Mouse (Mus musculus) limb, embryonic 15.5 days (tissue): ENCODE measurements around the gene Gm42372. TPM values are rescaled to one million over a fixed set of nuclear protein-coding genes. Genes with fewer than 3 reads are reported as not detected.
"Not testable (repeated sequence)": the region's sequence is repeated elsewhere in the genome, so short reads cannot be mapped to it uniquely, and the experiment has no call there.

ENCODE experiments used
- ATAC-seq: fragments of 200-750 bp; cut with Nextera tagmentation; 2 replicates; pipeline ENCODE4 v1.8.0; 2017; ENCODE audit warnings: low read depth, moderate TSS enrichment; ENCODE audit not compliant: insufficient number of reproducible peaks, low FRiP score, low TSS enrichment
- H3K27ac ChIP-seq: fragments of 300-500 bp; sonication (generic); 2 replicates; pipeline ENCODE4 v1.5.1; 2015; ENCODE audit warnings: moderate library complexity, mild to moderate bottlenecking, inconsistent platforms
- H3K27me3 ChIP-seq: fragments of 300-500 bp; sonication (generic); 2 replicates; pipeline ENCODE4 v1.6.1; 2015; ENCODE audit warnings: inconsistent platforms
- H3K36me3 ChIP-seq: fragments of 300-500 bp; sonication (generic); 2 replicates; pipeline ENCODE4 v1.6.1; 2015; ENCODE audit warnings: inconsistent platforms
- H3K4me1 ChIP-seq: fragments of 300-500 bp; sonication (generic); 2 replicates; pipeline ENCODE4 v1.6.1; 2015; ENCODE audit warnings: inconsistent platforms
- H3K4me2 ChIP-seq: fragments of 300-500 bp; sonication (generic); 2 replicates; pipeline ENCODE4 v1.6.1; 2015; ENCODE audit warnings: mild to moderate bottlenecking, inconsistent platforms
- H3K4me3 ChIP-seq: fragments of 300-500 bp; sonication (generic); 2 replicates; pipeline ENCODE4 v1.5.1; 2015; ENCODE audit warnings: mild to moderate bottlenecking, inconsistent platforms
- H3K9ac ChIP-seq: fragments of 300-500 bp; sonication (generic); 2 replicates; pipeline ENCODE4 v1.6.1; 2015; ENCODE audit warnings: inconsistent platforms
- H3K9me3 ChIP-seq: fragments of 300-500 bp; sonication (generic); 2 replicates; pipeline ENCODE4 v1.6.1; 2016; ENCODE audit warnings: inconsistent platforms
- WGBS: fragments of 180-500 bp; shearing (Covaris S2); methylation state at CpG from one replicate; pipeline ENCODE4 v1.1.7; 2015; 5-methylcytosine and 5-hydroxymethylcytosine counted together
- polyA plus RNA-seq: library from polyadenylated mRNA; unstranded; fragments of >200 nt; fragmentation: Nextera tagmentation; extraction: Ambion mirVana; gene quantifications from 2 replicates; pipeline ENCODE4 v1.2.1, GENCODE M21; 2015

Gene Gm42372
- polyA plus RNA-seq, 1 experiment from 2014 or later: 0.14 TPM

DNA sequence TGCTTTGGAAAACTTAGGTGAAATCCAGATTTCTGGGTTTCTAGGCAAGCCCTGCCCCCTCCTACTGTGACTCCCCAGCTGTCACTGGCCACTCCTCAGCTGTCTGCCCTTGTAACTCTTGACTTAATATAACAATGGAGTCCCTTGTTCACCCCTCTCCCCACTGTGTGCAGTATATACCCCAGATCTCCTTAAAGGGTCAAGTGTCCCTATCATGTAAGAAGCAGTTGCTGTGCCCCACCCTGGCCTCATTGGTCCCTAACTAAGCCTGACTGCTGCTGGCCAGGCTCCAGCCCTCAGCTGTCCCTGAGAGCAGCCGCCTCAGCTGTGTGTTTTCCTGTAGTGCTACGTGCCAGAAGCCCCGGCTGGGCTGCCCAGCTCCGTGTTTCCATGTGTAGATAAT, 34.9 kb upstream of the Gm42372 start:
- peak overlapping the region; percentile 64 for H3K4me3 ChIP-seq
- H3K27me3 ChIP-seq: peaks cover 48% of the 10 kb centered on the region
- peak overlapping the region; percentile 62 for H3K27ac ChIP-seq
- no peak overlapping the region for H3K9ac ChIP-seq
- ATAC-seq: peak; percentile 49
- no peaks in the 10 kb centered on the region for H3K9me3 ChIP-seq
- WGBS: 11% methylated on average over 4 of the region's 4 CpGs
- no peaks in the 10 kb centered on the region for H3K36me3 ChIP-seq
- peaks cover 64% of the 10 kb centered on the region for H3K4me1 ChIP-seq
- H3K4me2 ChIP-seq: peak overlapping the region; percentile 81

DNA sequence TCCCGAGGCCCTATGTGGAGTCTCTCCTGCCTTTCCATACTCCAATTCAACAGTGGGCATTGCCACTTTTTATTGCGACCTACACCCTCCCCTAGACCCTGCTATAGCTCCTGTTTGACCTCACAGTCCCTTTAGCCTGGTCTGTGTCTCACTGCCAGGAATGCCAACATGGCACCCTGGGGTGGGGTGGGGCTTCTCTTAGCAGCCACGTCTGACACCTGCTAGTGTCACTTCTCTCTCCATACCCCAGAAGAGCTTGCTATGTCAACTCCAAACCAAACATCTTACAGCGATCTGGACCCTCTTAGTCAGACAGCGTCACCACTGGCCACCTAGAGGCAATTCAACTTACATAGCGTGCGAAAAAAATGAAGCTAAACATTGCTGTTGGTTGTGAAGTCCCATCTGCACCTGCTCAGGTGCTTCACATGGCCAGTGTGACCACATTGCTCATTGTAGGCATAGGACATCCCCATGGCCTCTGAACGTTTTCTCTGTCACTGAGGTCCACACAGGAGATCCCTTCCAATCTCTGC, 33.9 kb upstream of the Gm42372 start:
- H3K4me2 ChIP-seq: no peak overlapping the region
- peak overlapping the region; percentile 62 for H3K27ac ChIP-seq
- no peaks in the 10 kb centered on the region for H3K9me3 ChIP-seq
- no peak for ATAC-seq
- H3K27me3 ChIP-seq: peaks cover 48% of the 10 kb centered on the region
- peaks cover 62% of the 10 kb centered on the region for H3K4me1 ChIP-seq
- H3K4me3 ChIP-seq: no peak overlapping the region
- H3K9ac ChIP-seq: no peak overlapping the region
- H3K36me3 ChIP-seq: no peaks in the 10 kb centered on the region
- WGBS: 61% methylated on average over 8 of the region's 8 CpGs

DNA sequence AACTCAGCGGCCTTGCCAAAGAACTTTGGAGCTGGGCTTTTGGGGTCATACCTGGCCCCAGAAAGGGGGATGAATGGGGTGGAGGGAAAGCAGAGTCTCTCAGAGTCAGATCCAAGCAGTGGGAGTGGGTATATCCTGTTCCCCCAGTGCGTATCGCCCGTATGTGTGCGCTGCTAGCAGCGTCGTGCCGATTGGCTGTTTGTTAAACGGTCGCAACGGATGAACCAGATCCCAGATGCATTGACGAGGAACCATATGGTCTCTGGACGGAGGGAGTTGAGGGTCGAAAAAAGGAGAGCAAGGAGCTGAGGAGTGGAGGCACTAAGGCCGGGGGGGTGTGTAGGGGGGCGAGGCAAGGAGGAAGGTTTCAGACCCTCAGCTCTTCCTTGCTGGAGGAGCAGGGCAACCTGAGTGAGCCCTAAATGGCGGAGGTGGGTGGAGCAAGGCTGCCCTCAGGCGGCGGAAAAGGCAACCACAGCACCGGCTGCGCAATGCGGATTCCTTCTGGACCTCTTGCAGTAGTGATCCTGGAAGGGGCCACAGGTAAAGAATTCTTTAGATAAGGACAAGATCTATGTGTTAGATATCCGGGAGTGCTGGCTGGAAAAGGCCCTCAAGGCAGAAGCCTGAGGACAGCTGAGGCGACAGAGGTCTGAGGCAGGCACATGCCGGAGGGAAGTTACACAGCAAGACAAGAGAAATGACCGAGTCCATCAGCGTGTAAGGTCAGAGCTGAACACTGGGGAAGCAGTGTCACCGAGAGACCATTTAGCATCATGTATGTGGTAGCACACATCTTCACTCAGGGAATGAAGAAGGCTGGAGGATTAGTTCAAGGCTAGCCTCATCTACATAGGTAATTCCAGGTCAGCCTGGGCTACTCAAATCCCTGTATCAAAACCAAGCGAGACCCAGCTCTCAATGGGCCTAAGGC, 32.7 kb upstream of the Gm42372 start:
- Histone ChIP-seq H3K4me3 (peak overlapping the region; percentile 27), H3K4me1 (peaks cover 51% of the 10 kb centered on the region), H3K27ac (no peak overlapping the region), H3K9me3 (no peaks in the 10 kb centered on the region), H3K27me3 (peaks cover 42% of the 10 kb centered on the region), H3K36me3 (no peaks in the 10 kb centered on the region), H3K4me2 (peak overlapping the region; percentile 58), H3K9ac (peak overlapping the region; percentile 26; the same call in 1 of the 2 replicates)
- ATAC-seq: peak; percentile 40
- WGBS: 13% methylated on average over 29 of the region's 29 CpGs

DNA sequence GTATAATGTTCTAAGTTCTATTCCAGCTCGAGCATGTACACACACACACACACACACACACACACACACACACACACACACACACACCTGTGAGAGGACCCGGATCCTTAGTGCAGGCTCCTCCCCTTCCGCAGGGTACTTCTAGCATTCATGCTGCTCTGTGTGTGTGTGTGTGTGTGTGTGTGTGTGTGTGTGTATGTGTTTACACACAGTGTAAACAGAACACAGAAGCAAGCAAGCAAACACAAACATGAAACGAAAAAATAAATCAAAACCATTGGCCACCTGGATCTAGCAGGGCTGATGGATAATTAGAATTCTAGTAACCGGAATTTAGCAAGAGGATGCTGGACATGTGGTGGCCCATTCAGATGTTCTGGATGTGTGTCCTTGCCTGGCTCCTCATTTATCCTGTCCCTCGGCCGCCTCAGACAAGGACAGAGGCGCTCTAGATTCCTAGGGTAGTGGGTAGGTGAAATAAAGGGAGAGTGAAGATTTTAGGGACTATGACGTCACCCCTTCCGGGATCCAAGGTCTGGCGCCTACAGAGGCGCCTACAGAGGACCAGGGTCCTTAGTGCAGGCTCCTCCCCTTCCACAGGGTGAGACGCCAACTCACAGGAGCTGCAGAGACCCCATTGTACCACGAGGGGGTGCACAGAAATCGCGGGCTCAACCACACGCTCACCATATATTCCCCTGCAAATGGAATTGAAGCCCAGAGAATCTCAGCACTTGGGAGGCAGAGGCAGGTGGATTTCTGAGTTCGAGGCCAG, 31.8 kb upstream of the Gm42372 start:
- WGBS: 24% methylated on average over 18 of the region's 18 CpGs

DNA sequence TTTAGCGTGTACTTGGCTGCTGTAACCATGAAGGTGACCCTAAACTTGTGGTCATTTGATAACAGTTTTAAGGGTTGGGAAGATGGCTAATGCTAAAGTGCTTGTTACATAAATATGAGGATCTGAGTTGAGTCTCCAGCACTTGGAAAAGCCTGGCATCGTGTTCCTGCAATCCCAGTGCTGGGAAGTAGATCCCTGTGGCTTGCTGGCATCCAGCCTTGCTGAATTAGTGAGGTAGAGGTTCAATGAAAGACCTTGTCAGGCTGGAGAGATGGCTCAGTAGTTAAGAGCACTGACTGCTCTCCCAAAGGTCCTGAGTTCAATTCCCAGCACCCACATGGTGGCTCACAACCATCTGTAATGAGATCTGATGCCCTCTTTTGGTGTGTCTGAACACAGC, 29.1 kb upstream of the Gm42372 start:
- Histone ChIP-seq H3K4me1 (peaks cover 17% of the 10 kb centered on the region), H3K27me3 (peaks cover 12% of the 10 kb centered on the region)
- not testable (repeated sequence) for H3K4me3 ChIP-seq, H3K36me3 ChIP-seq, H3K27ac ChIP-seq, H3K9ac ChIP-seq, H3K4me2 ChIP-seq, H3K9me3 ChIP-seq, ATAC-seq
- WGBS: 63% methylated on average over 2 of the region's 2 CpGs

More for the DNA sequence above, 31.8 kb upstream of the Gm42372 start:
- H3K27me3 ChIP-seq: peaks cover 33% of the 10 kb centered on the region
- H3K9me3 ChIP-seq: no peaks in the 10 kb centered on the region
- H3K36me3 ChIP-seq: no peaks in the 10 kb centered on the region
- H3K9ac ChIP-seq: no peak overlapping the region
- H3K4me2 ChIP-seq: 0 out of 2 replicates have a peak overlapping the region, but pooled peaks have one; percentile 8
- no peak overlapping the region for H3K27ac ChIP-seq
- H3K4me1 ChIP-seq: peaks cover 44% of the 10 kb centered on the region
- ATAC-seq: peak; percentile 40; the same call in 1 of the 2 replicates
- no peak overlapping the region for H3K4me3 ChIP-seq

DNA sequence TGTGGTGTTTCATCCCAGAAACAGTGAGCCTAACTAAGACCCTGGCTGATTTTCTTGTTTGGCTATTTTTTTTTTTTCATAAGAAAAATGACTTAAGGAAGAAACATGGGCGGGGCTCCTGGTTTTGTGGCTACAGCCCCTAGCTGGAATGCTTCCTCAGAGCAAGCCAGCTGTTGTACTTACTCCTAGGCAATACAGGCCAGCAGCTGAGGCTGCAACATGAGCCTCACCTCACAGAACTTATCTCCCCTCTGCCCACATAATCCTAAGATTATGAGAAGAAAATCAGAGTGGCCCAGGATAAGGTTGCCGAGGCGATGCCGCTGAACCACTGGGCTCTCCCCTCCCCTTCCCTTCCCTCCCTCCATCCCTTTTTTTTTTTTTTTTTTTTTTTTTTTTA, 27.2 kb upstream of the Gm42372 start:
- no peaks in the 10 kb centered on the region for H3K9me3 ChIP-seq
- no peak overlapping the region for H3K4me2 ChIP-seq
- H3K4me3 ChIP-seq: no peak overlapping the region
- ATAC-seq: no peak
- no peak overlapping the region for H3K27ac ChIP-seq
- WGBS: 89% methylated on average over 4 of the region's 4 CpGs
- H3K9ac ChIP-seq: no peak overlapping the region
- H3K27me3 ChIP-seq: no peaks in the 10 kb centered on the region
- H3K4me1 ChIP-seq: peaks cover 8% of the 10 kb centered on the region
- no peaks in the 10 kb centered on the region for H3K36me3 ChIP-seq

DNA sequence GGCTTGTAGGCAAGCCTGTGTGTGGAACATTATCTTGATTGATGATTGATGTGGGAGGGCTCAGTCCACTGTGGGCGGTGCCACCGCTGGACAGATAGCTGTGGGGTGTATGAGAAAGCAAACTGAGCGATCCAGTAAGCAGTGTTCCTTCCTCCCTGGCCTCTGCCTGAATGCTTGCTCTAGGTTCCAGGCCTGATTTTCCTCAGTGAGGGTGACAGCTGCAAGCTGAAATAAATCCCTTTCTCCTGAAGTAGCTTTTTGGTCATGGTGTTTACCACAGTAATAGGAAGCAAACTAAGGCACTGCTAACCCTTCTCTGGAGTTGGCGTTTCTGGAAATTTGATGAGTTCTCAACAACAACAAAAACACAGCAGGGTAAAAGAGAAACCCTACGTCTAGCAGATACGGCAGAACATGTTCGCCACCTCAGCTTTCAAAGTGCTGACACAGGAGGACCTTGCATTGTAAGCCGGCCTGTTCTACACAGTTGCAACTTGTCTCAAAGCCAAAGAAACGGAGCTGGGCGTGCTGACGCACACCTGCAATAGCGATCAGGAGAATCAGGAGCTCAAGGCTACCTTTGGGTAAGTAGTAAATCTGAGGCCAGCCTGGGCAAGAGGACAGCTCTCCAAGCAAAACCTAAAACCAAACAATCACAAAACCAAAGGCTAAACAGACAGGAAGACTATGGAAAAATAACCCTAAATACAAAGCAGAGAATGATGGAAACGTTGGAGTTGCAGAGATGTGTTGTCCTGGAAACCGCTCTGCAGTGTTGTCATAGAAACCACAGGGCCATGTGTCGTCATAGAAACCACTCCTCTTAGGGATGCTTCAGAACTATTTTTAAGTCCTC, 26.2 kb upstream of the Gm42372 start:
- H3K36me3 ChIP-seq: no peaks in the 10 kb centered on the region
- no peak for ATAC-seq
- peak overlapping the region; percentile 18; the same call in 1 of the 2 replicates for H3K27ac ChIP-seq
- 55% methylated on average over 15 of the region's 15 CpGs for WGBS
- no peak overlapping the region for H3K4me3 ChIP-seq
- H3K4me2 ChIP-seq: no peak overlapping the region
- H3K9ac ChIP-seq: no peak overlapping the region
- no peaks in the 10 kb centered on the region for H3K9me3 ChIP-seq
- peaks cover 5% of the 10 kb centered on the region; the same call in 1 of the 2 replicates for H3K4me1 ChIP-seq
- no peaks in the 10 kb centered on the region for H3K27me3 ChIP-seq

DNA sequence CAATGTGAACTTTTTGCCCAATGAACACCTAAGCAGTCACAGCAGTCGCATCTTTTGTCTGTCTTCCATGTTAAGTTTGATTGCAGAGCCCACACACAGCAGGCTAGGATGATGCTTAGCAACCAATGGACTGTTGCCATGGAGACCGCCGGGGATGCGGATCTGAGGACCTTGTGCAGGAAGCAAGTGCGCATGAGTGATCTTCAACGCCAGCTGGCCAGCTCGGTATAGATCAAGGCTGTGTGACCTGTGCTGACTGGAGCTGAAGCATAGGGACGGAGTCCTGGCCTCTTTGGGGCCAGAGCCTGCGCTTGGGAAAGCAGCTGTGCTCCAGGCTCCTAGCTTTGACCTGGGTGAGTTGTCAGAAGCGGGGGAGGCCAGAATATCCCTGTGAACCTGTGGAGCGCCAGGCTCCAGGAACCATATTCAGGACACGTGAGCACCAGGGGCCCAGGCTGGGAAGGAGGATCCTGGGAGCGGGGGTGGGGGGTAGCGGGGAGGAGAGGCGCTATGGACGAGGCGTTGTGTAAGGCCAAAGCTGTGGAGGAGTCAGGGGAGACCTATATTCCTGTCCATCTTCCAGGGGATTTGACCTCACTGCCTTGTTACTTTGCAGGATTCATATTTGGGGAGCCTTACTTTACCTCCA, 23.2 kb upstream of the Gm42372 start, which contains the start of gene Pnmal1:
TSS of gene Pnmal1 (plus strand) at position 141 of the 649 bp plus-strand sequence.
- no peak within 1 kb of the TSS for H3K4me2 ChIP-seq
- H3K9me3 ChIP-seq: no peaks in the 10 kb centered on the region
- H3K4me1 ChIP-seq: peaks cover 5% of the 10 kb centered on the region; the same call in 1 of the 2 replicates
- WGBS: 24% methylated on average over 17 of the region's 17 CpGs
- H3K27me3 ChIP-seq: no peaks in the 10 kb centered on the region
- H3K36me3 ChIP-seq: no peaks in the 10 kb centered on the region
- no peak within 1 kb of the TSS for H3K4me3 ChIP-seq
- ATAC-seq: no peak
- no peak within 1 kb of the TSS for H3K27ac ChIP-seq
- H3K9ac ChIP-seq: no peak within 1 kb of the TSS

DNA sequence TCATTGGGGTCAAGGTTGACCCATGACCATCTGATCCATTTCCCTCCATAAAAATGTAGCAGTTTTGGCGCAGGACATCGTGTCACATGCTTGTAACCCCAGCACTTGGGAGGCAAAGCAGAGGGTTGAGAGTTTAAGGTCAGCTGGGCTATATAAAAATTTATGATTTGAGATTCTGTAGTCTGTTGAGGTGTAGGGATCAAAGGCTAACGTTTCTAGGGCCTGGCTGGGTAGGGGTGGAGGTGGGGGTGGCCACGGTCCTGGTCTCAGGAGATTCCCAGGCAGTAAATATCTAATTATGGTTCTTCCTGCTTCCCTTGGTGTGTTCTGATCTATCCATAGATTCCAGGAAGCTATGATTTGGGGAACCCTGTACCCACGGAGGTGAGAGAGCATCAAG, 21.2 kb upstream of the Gm42372 start:
- Histone ChIP-seq H3K9ac (no peak overlapping the region), H3K4me2 (no peak overlapping the region), H3K27me3 (no peaks in the 10 kb centered on the region), H3K27ac (no peak overlapping the region), H3K9me3 (no peaks in the 10 kb centered on the region), H3K4me1 (peaks cover 5% of the 10 kb centered on the region; the same call in 1 of the 2 replicates), H3K36me3 (no peaks in the 10 kb centered on the region), H3K4me3 (no peak overlapping the region)
- 67% methylated on average over 5 of the region's 5 CpGs for WGBS
- no peak for ATAC-seq

DNA sequence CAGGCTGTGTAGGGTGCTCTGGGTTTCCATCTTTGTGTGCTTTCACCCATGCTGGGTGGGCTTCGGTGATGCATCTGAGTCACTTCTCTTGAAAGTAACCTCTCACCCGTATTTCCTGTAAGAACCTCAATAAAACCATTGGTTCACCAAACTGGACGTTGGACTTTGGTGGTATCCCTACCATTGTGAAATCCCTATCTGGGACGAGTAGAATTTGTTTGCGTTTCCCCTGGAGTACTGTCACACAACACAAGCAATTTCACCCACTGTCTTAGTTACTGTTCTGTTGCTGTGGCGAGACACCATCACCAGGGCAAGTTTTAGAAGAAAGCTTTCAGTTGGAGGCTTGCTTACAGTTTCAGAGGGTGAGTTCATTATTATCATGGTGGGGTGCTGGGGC, 14.5 kb upstream of the Gm42372 start:
- Histone ChIP-seq H3K36me3 (no peaks in the 10 kb centered on the region), H3K4me1 (no peaks in the 10 kb centered on the region), H3K27ac (no peak overlapping the region), H3K9me3 (no peaks in the 10 kb centered on the region), H3K9ac (no peak overlapping the region), H3K4me3 (no peak overlapping the region), H3K27me3 (no peaks in the 10 kb centered on the region), H3K4me2 (no peak overlapping the region)
- no peak for ATAC-seq
- WGBS: 78% methylated on average over 6 of the region's 6 CpGs

DNA sequence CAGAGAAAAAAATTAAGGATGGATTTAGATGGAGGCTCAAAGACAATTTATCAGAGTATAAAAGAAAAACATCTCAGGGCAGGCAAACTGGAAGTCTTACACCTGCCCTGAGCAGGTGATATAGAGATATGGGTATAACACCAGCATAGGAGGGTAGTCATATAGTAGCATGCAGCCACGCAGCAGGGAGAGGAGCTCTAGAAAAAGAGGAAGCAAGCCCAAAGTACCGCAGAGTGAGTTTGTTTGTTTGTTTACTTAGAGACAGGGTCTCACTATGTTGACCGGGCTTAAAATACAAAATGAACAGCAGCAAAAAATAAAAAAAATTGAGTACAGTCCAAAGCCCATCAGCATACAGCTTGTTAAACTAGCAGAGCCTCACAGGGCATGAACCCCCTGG, 11.7 kb upstream of the Gm42372 start:
- Histone ChIP-seq H3K27ac (no peak overlapping the region), H3K9me3 (no peaks in the 10 kb centered on the region), H3K4me1 (no peaks in the 10 kb centered on the region), H3K4me3 (no peak overlapping the region), H3K27me3 (no peaks in the 10 kb centered on the region), H3K36me3 (no peaks in the 10 kb centered on the region), H3K9ac (no peak overlapping the region), H3K4me2 (no peak overlapping the region)
- 84% methylated on average over 3 of the region's 3 CpGs for WGBS
- ATAC-seq: no peak
